Mouse (Mus musculus) kidney, adult 2 months (tissue): ENCODE measurements around the gene Nsf.

Source experiments
- CTCF ChIP-seq: fragments of 200-500 bp; conservative IDR thresholded peaks from 2 replicates; pipeline ENCODE4 v1.5.1; 2011; ENCODE audit warnings: low read depth, mild to moderate bottlenecking, control low read depth, low read length, moderate library complexity, mixed read lengths; ENCODE audit not compliant: insufficient read depth, insufficient read length
- POLR2A ChIP-seq: fragments of 200-500 bp; IDR thresholded peaks from one replicate; pipeline ENCODE4 v1.6.1; 2011; ENCODE audit warnings: low read depth, low read length, control low read depth

DNA sequence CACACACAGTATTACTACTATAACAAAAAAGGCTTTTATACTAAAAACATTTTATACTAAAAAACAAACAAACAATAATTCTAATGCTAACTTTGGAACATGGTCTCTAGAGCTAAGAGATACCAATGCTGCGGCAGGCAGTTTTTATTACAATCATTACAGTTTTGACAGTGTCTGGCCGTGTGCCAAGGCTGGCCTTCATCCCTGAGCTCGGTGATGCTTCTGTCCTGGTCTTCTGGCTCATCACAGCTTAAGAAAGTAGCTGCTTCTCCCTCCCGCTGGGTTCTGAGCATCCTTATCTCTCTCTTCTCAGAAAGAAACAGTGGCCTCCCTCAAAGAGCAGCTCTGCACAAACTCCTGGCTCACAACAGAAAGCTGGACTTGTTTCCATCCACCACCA is 123.9 kb downstream of the Nsf start:
- TF ChIP-seq POLR2A (no peak), CTCF (no peak)
